Mouse (Mus musculus): Measurements from ENCODE around the gene Kdm6b.

Gene Kdm6b

GRCm38 (mm10) chr11:69413221-69414181 is at the start of gene Kdm6b:
Gene Kdm6b, minus strand, starts transcription at chr11:69413675.
- peak; percentile 37 to 67 for DNase-seq (ENCODE audit: inconsistent age in 2 of 2, low spot score in 1 of 2)

DNA sequence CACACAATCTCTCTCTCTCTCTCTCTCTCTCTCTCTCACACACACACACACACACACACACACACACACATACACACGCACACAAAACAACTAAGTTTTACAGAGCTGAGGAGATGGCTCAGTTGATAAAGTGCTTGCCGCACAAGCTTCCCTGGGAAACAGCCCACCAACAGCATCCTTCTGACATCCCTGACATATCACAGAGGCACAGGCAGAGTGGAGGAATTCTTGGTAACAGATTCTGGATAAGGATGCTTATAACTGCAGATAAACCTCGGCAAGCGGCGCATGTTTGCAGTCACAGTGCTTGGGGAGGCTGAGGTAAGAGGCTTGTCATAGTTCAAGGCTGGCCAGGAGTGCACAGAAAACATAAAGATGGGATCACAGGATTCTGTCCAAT is 48.1 kb upstream of the Kdm6b start:
- no peak for DNase-seq (ENCODE audit: inconsistent age in 2 of 2, low spot score in 1 of 2)

DNA sequence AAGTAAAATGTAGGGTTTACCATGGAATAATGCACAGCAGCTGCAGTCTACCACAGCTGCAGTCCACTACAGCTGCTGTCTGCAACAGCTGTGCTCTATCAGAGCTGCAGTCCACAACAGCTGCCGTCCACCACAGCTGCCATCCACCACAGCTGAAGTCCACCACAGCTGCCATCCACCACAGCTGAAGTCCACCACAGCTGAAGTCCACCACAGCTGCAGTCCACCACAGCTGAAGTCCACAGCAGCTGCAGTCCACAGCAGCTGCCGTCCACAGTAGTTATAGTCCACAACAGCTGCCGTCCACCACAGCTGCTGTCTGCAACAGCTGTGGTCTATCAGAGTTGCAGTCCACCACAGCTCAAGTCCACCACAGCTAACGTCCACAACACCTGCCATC is 46.4 kb upstream of the Kdm6b start:
- no peak for DNase-seq (ENCODE audit: inconsistent age in 2 of 2, low spot score in 1 of 2)

GRCm38 (mm10) chr11:69457006-69457579 is 43.6 kb upstream of the Kdm6b start:
- peak; percentile 46 to 71 for DNase-seq (ENCODE audit: inconsistent age in 2 of 2, low spot score in 1 of 2)

GRCm38 (mm10) chr11:69452114-69452867 is 38.8 kb upstream of the Kdm6b start:
- peak in 1 of 2 experiments; percentile 47 for DNase-seq (ENCODE audit: inconsistent age in 2 of 2, low spot score in 1 of 2)

- no peak for DNase-seq (ENCODE audit: inconsistent age in 2 of 2, low spot score in 1 of 2)
Observed at GRCm38 (mm10) chr11:69447299-69447698, 33.8 kb upstream of the Kdm6b start.

DNA sequence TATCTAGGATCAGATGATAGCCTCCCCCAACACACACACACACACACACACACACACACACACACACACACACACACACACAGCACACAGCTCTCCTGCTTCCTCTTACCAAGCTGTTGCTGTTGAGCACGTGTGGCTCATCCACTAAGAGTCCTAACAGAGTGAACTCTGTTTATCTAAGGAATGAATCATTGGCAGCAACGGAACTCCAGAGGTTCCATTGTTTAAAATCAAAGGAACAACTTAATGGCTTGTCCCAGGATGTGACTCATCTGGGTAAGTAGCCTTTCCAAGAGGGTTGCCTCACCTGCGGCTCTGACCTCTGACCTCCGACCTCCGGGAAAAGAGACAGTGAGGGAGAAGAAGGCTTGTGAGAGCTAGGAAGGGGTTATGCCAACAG is 29.9 kb upstream of the Kdm6b start:
- peak; percentile 40 to 68 for DNase-seq (ENCODE audit: inconsistent age in 2 of 2, low spot score in 1 of 2)

DNA sequence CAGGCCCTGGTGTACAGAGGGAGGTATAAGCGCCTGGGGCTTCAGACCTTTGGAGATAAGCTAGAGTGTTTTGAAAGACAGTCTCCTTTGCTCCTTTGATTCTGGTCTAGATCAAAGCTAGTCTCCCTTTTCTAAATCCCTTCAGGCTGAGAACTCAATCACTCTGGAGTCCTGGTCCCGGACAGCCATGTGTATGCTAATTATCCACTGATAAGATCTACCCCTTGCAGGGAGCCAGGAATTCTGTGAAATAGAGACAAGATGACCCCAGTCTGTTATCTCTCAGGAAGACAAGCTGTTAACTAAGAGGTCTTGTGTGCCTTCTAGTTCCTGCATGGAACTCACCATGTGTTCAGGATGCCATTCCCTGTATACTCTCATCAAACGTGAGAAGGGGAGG is 23.8 kb upstream of the Kdm6b start:
- no peak for DNase-seq (ENCODE audit: inconsistent age in 2 of 2, low spot score in 1 of 2)

DNA sequence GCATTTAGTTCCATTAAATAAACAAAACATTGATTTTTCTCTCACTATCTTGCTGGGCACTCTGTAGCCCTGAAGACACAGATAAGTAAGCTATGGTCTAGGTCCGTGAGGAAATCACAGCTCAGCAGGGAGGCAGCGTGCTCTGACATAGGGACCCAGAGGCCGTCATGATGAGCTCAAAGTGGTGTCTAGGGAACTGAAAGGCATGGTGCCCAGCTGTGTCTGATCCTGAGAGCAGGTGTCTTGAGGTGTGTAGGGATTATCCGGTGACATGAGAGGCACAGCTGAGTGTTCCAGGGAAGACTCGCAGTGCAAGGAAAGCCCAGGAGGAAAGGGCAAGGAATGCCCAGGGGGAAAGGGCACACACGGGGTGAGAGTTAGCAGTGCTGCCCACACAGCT is 19.7 kb upstream of the Kdm6b start:
- DNase-seq (ENCODE audit: inconsistent age in 2 of 2, low spot score in 1 of 2) = no peak

DNA sequence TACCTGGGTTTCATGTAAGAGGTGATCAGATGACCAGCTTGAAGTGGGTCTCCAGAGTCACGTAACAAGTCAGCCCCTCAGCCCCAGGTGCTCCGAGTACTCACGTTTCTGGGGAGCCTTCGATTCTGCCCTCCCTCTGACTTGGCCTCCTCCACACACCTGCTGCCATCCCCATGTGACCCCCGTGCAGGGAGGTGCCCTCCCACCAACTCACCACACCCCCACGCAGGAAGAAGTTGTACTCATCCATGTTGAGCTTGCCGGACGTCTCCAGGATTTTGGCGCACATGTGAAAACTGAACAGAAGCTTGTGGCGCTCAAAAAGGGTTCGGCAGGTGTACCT is 19.1 kb upstream of the Kdm6b start:
- no peak for DNase-seq (ENCODE audit: inconsistent age in 2 of 2, low spot score in 1 of 2)

- DNase-seq (ENCODE audit: inconsistent age in 2 of 2, low spot score in 1 of 2) = peak; percentile 79 to 91
Observed at GRCm38 (mm10) chr11:69431829-69432639, 18.6 kb upstream of the Kdm6b start.

DNA sequence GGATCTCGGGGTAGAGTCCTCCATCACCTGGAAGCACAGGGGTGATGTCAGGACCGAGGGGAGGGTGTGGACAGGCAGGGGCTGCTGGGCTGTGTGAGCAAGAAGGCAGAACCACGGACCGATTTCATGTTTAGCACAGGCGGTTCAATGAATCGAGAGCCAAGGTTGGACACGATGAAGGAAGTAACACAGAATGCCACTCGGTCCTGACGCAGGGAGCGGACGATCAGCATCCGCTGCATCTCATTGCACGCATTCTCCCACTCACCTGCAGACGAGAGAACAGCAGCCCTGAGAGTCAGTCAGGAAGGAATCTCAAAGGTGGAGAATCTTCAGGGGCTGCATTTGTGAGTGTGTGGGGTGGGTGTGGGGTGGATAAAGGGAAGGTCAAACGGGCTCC is 17.2 kb upstream of the Kdm6b start:
- DNase-seq (ENCODE audit: inconsistent age in 2 of 2, low spot score in 1 of 2) = no peak

DNA sequence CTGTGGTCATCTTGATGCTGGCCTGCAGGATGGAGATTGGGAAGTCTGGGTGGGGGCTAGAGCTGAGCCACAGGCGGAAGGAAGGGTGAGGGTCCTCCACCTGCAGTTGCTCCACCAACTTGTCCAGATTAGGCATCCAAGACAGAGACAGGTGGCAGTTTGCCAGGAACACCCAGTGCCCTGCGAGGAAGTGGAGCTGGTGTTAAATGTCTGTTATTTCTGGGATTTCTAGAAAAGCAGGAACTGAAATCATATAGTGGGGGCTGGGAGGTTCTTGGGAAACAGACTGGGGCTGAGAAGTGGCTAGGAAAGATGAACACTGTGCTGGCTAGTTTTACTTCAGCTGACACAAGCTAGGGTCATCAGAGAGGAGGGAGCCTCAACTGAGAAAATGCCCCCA is 15.8 kb upstream of the Kdm6b start:
- peak; percentile 48 to 58 for DNase-seq (ENCODE audit: inconsistent age in 2 of 2, low spot score in 1 of 2)

GRCm38 (mm10) chr11:69428751-69429150 is 15.3 kb upstream of the Kdm6b start:
- DNase-seq (ENCODE audit: inconsistent age in 2 of 2, low spot score in 1 of 2) = peak; percentile 58 to 67

GRCm38 (mm10) chr11:69426246-69426645 is 12.8 kb upstream of the Kdm6b start:
- no peak for DNase-seq (ENCODE audit: inconsistent age in 2 of 2, low spot score in 1 of 2)

GRCm38 (mm10) chr11:69423885-69424284 is 10.4 kb upstream of the Kdm6b start:
- no peak for DNase-seq (ENCODE audit: inconsistent age in 2 of 2, low spot score in 1 of 2)

DNA sequence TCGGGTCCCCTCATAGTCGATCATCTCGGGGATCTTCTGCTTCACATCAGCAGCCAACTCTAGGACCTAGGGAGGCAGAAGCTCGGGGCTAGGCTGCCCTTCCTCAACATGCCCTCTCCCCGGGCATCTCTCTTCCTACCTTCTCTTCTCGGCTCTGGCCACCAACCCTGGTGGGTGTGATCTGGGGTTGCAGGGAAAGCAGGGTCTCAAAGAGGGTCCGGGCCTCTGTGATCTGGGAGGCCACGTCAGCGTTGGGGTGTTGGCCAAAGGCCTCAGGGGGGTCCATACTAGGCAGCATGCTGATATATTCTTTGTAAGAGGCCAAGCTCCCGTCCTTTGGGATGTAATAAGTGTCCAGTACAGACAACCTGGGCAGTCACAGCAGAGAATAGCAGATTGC is 9.4 kb upstream of the Kdm6b start:
- no peak for DNase-seq (ENCODE audit: inconsistent age in 2 of 2, low spot score in 1 of 2)

DNA sequence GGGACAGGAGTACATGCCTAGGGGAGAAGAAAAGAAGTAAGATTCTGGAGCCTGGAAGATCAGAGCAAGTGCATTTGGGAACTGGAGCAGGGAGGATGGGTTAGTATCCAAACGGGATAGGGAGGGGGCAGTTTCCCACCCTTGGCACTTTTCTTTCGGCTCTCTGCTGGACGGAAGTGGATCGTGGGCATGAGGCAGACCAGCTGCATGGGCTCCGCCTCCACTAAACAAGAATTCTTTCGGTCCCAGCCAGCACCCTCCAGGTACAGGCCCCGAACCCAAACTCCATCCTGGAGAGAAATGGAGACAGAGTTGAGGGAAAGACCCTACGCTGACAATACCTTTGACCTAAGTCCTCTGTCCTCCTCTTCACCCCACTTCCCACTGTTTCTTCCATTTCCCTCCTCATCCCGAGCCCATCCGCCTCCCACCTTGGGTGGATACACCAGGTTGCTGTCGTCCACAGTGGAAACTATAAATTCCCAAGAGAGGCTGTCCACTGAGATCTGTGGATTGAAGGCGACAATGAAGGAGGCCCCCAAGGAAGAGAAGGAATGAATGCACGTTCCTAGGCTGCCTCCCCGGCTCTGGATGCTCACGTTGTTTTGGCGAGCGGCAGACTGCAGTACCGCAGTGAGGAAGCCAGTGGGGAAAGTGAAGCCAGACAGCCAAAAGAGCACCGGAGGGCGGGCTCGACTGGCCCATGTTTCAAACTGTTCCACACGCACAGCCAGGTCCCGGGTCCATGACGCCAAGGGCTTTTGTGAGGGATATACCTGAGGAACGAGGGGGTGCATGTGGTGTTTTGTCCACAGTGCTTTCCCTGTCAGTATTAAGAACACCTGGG is 7.9 kb upstream of the Kdm6b start:
- DNase-seq (ENCODE audit: inconsistent age in 2 of 2, low spot score in 1 of 2) = peak; percentile 25 to 34

- no peak for DNase-seq (ENCODE audit: inconsistent age in 2 of 2, low spot score in 1 of 2)
Observed at GRCm38 (mm10) chr11:69420554-69421000, 7.1 kb upstream of the Kdm6b start.
